Mouse (Mus musculus): Measurements from ENCODE around the gene Pskh1. TPM values are rescaled to one million over a fixed set of nuclear protein-coding genes. Genes with fewer than 3 reads are reported as not detected.

Gene Pskh1
- polyA plus RNA-seq, 1 experiment from 2014 or later, result 31.7 TPM

DNA sequence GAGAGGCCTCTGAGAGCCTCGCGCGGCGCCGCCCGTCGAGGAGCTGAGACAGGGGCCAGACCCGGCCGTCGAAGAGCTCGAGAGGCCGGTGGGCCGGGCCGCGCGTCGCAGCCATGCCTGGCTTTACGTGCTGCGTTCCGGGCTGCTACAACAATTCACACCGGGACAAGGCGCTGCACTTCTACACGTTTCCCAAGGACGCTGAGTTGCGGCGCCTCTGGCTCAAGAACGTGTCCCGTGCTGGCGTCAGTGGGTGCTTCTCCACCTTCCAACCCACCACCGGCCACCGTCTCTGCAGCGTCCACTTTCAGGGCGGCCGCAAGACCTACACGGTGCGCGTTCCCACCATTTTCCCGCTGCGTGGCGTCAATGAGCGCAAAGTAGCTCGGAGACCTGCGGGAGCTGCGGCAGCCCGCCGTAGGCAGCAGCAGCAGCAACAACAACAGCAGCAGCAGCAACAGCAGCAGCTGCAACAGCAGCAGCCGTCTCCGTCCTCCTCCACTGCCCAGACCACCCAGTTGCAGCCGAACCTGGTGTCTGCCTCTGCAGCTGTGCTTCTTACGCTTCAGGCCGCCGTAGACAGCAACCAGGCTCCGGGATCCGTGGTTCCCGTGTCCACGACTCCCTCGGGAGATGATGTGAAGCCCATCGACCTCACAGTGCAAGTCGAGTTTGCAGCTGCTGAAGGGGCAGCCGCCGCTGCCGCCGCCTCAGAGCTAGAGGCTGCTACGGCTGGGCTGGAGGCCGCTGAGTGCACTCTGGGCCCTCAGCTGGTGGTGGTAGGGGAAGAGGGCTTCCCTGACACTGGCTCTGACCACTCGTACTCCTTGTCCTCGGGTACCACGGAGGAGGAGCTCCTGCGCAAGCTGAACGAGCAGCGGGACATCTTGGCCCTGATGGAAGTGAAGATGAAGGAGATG is 44.7 kb upstream of the Pskh1 start:
- Histone ChIP-seq H3K36me3 (ENCODE audit: control insufficient read depth, insufficient read depth, low read length) (peaks cover 10% of the 10 kb centered on the region; the same call in 1 of the 2 replicates), H3K27ac (ENCODE audit: low read depth) (peak overlapping the region; percentile 77), H3K4me2 (ENCODE audit: low read length) (peak overlapping the region; percentile 84), H3K4me3 (ENCODE audit: low read depth, low read length) (peak overlapping the region; percentile 77), H3K27me3 (replicated peaks; ENCODE audit: control insufficient read depth, insufficient read depth, low read length) (no peaks in the 10 kb centered on the region), H3K4me1 (replicated peaks; ENCODE audit: control insufficient read depth, insufficient read depth, low read length) (peaks cover 30% of the 10 kb centered on the region), H3K9ac (ENCODE audit: low read length) (peak overlapping the region; percentile 68), H3K9me3 (ENCODE audit: control insufficient read depth, low read length) (no peaks in the 10 kb centered on the region)
- ATAC-seq (replicated peaks; ENCODE audit: low FRiP score, low TSS enrichment, low read depth) (peak; percentile 9), DNase-seq (ENCODE audit: low spot score) (peak; percentile 82)
- WGBS, result under 1% methylated on average over 71 of the region's 71 CpGs

DNA sequence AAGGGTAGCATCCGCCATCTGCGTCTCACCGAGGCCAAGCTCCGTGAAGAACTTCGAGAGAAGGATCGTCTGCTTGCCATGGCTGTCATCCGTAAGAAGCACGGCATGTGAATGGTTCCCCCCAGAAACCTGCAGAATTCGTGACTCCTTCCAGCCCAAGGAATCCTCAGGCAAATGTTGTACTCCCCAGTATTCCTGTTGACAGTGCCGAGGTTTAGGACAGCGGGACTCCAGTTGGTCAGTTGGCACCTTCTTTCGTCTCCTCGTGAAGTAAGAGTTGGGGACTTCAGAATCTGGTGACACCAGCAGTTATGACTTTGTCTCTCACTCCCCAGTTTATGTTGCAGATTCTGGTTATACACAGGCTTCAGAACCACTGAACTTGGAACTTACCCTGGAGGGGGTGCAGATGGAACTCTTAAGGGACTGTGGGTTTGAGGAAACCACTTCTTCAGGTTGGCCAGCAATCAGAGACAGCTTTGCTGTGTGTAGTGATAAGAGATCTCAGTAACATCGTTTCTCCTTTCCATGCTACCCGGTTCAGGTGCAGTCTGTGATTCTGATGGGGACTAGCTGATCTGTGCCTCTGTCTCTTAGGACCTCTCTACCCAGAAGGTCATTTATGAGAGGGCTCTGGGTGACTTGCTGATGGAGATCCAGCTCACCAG is 43.9 kb upstream of the Pskh1 start:
- 17% methylated on average over 15 of the region's 15 CpGs for WGBS
- peak overlapping the region; percentile 84 for H3K4me2 ChIP-seq (ENCODE audit: low read length)
- peak overlapping the region; percentile 68 for H3K9ac ChIP-seq (ENCODE audit: low read length)
- H3K4me1 ChIP-seq (replicated peaks; ENCODE audit: control insufficient read depth, insufficient read depth, low read length), result peaks cover 26% of the 10 kb centered on the region
- H3K27ac ChIP-seq (ENCODE audit: low read depth), result 0 out of 2 replicates have a peak overlapping the region, but pooled peaks have one; percentile 77
- peaks cover 10% of the 10 kb centered on the region; the same call in 1 of the 2 replicates for H3K36me3 ChIP-seq (ENCODE audit: control insufficient read depth, insufficient read depth, low read length)
- DNase-seq (ENCODE audit: low spot score) (no peak), ATAC-seq (replicated peaks; ENCODE audit: low FRiP score, low TSS enrichment, low read depth) (no peak)
- peak overlapping the region; percentile 77 for H3K4me3 ChIP-seq (ENCODE audit: low read depth, low read length)
- H3K9me3 ChIP-seq (ENCODE audit: control insufficient read depth, low read length), result no peaks in the 10 kb centered on the region
- no peaks in the 10 kb centered on the region for H3K27me3 ChIP-seq (replicated peaks; ENCODE audit: control insufficient read depth, insufficient read depth, low read length)

DNA sequence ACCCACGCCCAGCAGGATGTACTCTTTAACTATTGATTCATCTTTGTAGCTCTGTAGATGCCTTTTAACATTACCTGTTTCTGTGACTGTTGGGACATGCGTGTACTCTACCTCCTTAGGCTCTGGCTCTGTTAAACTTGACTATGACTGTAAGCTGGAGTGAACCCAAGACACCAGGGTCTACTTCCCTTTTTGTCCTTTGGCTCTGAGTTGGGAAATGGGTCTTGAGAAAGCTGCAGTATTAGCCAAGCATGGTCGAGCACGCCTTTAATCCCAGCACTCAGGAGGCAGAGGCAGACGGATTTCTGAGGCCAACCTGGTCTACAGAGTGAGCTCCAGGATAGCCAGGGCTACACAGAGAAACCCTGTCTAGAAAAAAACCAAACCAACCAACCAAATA is 41.7 kb upstream of the Pskh1 start:
- H3K4me3 ChIP-seq (ENCODE audit: low read depth, low read length), result no peak overlapping the region
- 84% methylated on average over 5 of the region's 5 CpGs for WGBS
- ATAC-seq (replicated peaks; ENCODE audit: low FRiP score, low TSS enrichment, low read depth) (no peak), DNase-seq (ENCODE audit: low spot score) (no peak)
- H3K27ac ChIP-seq (ENCODE audit: low read depth), result no peak overlapping the region
- H3K4me1 ChIP-seq (replicated peaks; ENCODE audit: control insufficient read depth, insufficient read depth, low read length), result peaks cover 35% of the 10 kb centered on the region
- H3K27me3 ChIP-seq (replicated peaks; ENCODE audit: control insufficient read depth, insufficient read depth, low read length), result no peaks in the 10 kb centered on the region
- no peak overlapping the region for H3K4me2 ChIP-seq (ENCODE audit: low read length)
- H3K36me3 ChIP-seq (ENCODE audit: control insufficient read depth, insufficient read depth, low read length), result peaks cover 13% of the 10 kb centered on the region; the same call in 1 of the 2 replicates
- H3K9ac ChIP-seq (ENCODE audit: low read length), result no peak overlapping the region
- no peaks in the 10 kb centered on the region for H3K9me3 ChIP-seq (ENCODE audit: control insufficient read depth, low read length)

DNA sequence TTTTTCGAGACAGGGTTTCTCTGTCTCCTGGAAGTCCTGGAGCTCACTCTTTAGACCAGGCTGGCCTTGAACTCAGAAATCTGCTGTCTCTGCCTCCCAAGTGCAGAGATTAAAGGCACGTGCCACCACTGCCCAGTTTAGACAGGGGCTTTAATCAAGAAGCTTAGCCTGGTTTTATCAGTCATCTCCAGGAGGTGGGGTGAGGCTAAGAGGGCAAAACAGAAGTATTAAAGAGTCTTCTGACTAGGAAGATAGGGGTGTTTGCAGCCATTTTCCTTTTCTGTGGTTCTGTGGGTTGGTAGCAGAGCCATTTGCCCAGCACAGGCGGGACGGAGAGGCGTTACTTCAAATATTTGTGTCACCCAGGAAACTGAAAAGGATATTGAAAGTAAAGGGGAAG is 40.9 kb upstream of the Pskh1 start:
- H3K36me3 ChIP-seq (ENCODE audit: control insufficient read depth, insufficient read depth, low read length), result peaks cover 17% of the 10 kb centered on the region; the same call in 1 of the 2 replicates
- 0 out of 2 replicates have a peak overlapping the region, but pooled peaks have one; percentile 45 for H3K9ac ChIP-seq (ENCODE audit: low read length)
- no peaks in the 10 kb centered on the region for H3K9me3 ChIP-seq (ENCODE audit: control insufficient read depth, low read length)
- ATAC-seq (replicated peaks; ENCODE audit: low FRiP score, low TSS enrichment, low read depth) (no peak), DNase-seq (ENCODE audit: low spot score) (no peak)
- peak overlapping the region; percentile 51 for H3K4me2 ChIP-seq (ENCODE audit: low read length)
- peak overlapping the region; percentile 83; the same call in 1 of the 2 replicates for H3K27ac ChIP-seq (ENCODE audit: low read depth)
- 60% methylated on average over 5 of the region's 5 CpGs for WGBS
- H3K4me1 ChIP-seq (replicated peaks; ENCODE audit: control insufficient read depth, insufficient read depth, low read length), result peaks cover 35% of the 10 kb centered on the region
- 0 out of 2 replicates have a peak overlapping the region, but pooled peaks have one; percentile 72 for H3K4me3 ChIP-seq (ENCODE audit: low read depth, low read length)
- no peaks in the 10 kb centered on the region for H3K27me3 ChIP-seq (replicated peaks; ENCODE audit: control insufficient read depth, insufficient read depth, low read length)

DNA sequence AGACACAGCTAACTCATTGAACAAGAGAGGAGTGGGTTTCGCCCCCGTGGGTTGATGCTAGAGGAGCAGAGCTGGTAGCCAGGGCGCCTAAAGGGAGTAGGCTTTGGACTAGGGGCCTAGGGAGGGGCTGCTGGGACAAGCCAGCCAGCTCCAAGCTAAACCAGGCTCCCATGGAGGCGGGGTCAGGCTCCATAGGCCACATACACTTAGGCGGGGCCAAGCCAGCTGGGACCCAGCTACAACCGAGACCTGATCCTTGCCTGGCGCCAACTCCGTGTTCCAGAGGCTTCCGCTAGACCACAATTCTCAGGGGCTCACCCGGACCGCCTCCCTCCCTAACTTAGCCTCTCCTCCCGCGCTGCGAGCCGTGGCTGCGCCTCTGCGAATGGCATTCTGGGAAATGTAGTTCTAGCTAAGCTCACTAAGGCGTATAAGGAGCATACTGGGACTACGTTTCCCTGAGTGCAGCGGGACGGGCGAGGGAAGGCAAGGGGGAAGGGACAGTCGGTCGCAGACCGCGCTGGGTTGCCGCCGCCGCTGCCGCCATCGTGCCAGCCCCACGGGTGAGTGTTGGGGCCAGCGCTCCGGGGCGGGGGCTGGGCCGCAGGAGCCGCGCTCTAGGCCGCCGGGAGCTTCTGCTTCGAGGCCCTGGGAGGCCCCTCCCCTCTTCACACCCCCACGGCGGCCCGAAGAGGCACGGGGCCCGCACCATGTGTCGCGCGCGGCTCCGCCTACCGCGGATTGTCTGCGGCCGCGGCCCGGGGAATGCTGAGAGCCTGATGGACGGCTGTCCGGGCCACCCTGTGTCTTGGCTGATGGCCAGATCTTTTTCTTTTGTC is 39.9 kb upstream of the Pskh1 start, which contains the start of gene Nutf2:
Nutf2 (plus strand) TSS at position 438 of the 839 bp plus-strand sequence.
- peak; percentile 94 for DNase-seq (ENCODE audit: low spot score)
- Histone ChIP-seq H3K4me2 (ENCODE audit: low read length) (peak within 1 kb of the TSS; percentile 80), H3K4me3 (ENCODE audit: low read depth, low read length) (peak within 1 kb of the TSS; percentile 72), H3K9me3 (ENCODE audit: control insufficient read depth, low read length) (no peaks in the 10 kb centered on the region), H3K27ac (ENCODE audit: low read depth) (peak within 1 kb of the TSS; percentile 83), H3K4me1 (replicated peaks; ENCODE audit: control insufficient read depth, insufficient read depth, low read length) (peaks cover 35% of the 10 kb centered on the region), H3K27me3 (replicated peaks; ENCODE audit: control insufficient read depth, insufficient read depth, low read length) (no peaks in the 10 kb centered on the region), H3K36me3 (ENCODE audit: control insufficient read depth, insufficient read depth, low read length) (peaks cover 24% of the 10 kb centered on the region; the same call in 1 of the 2 replicates), H3K9ac (ENCODE audit: low read length) (peak within 1 kb of the TSS; percentile 93)
- under 1% methylated on average over 51 of the region's 59 CpGs for WGBS
- peak; percentile 98 for ATAC-seq (replicated peaks; ENCODE audit: low FRiP score, low TSS enrichment, low read depth)

DNA sequence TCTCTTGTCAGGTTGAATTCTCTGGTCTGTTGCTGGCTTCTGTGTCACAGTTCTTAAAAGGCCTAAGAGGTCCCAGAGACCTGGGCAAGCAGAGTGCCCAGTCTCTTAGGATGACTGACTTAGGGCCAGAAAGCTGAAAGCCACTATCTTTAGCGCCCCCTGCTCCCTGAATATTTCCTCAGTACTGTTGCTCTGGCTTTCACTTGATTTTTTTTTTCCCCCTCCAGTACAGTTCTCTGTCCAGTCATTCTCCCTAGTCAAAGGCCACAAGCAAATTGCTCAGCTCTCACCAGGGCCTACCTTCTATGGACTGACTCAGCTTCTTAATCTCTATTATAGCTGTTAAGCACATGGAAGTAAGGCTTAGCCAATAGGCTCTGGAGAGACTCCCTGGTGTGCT is 38.3 kb upstream of the Pskh1 start:
- H3K9ac ChIP-seq (ENCODE audit: low read length), result peak overlapping the region; percentile 93
- DNase-seq (ENCODE audit: low spot score), result peak; percentile 54

DNA sequence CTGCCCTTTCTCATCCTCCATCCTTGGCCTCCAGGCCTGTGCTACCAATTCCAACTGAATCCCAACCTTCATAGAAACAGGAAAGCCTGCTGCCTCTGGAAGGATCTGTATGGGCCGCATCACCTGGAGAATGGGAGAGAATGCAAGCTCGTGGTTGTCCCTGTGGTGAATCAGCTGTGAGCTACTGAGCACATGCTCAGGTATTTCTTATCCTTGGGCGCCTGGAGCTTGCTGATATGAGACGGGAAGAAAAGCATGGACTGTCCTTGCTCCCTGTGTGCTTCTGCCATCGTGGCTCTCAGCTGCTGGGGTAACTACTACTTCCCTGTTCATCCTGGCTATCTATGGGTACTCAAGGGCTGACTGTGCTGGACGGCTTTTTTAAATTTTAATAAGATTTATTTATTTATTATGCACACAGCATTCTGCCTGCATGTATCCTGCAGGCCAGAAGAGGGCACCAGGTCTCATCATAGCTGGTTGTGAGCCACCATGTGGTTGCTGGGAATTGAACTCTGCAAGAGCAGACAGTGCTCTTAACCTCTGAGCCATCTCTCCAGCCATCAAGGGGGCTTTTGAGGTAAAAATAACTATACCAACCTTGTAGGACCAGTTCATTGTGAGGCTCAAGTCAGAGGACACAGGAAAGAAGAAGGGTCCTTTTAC is 33.7 kb upstream of the Pskh1 start:
- peaks cover 8% of the 10 kb centered on the region; the same call in 1 of the 2 replicates for H3K4me1 ChIP-seq (replicated peaks; ENCODE audit: control insufficient read depth, insufficient read depth, low read length)
- ATAC-seq (replicated peaks; ENCODE audit: low FRiP score, low TSS enrichment, low read depth), result no peak
- H3K4me2 ChIP-seq (ENCODE audit: low read length), result no peak overlapping the region
- H3K27me3 ChIP-seq (replicated peaks; ENCODE audit: control insufficient read depth, insufficient read depth, low read length), result no peaks in the 10 kb centered on the region
- H3K9me3 ChIP-seq (ENCODE audit: control insufficient read depth, low read length), result no peaks in the 10 kb centered on the region
- peaks cover 71% of the 10 kb centered on the region for H3K36me3 ChIP-seq (ENCODE audit: control insufficient read depth, insufficient read depth, low read length)
- H3K4me3 ChIP-seq (ENCODE audit: low read depth, low read length), result no peak overlapping the region
- no peak overlapping the region for H3K27ac ChIP-seq (ENCODE audit: low read depth)
- DNase-seq (ENCODE audit: low spot score), result no peak
- WGBS, result 83% methylated on average over 6 of the region's 6 CpGs
- no peak overlapping the region for H3K9ac ChIP-seq (ENCODE audit: low read length)

More for the DNA sequence above, 38.3 kb upstream of the Pskh1 start:
- Histone ChIP-seq H3K9me3 (ENCODE audit: control insufficient read depth, low read length) (no peaks in the 10 kb centered on the region), H3K4me3 (ENCODE audit: low read depth, low read length) (peak overlapping the region; percentile 72), H3K4me1 (replicated peaks; ENCODE audit: control insufficient read depth, insufficient read depth, low read length) (peaks cover 27% of the 10 kb centered on the region), H3K27ac (ENCODE audit: low read depth) (no peak overlapping the region), H3K36me3 (ENCODE audit: control insufficient read depth, insufficient read depth, low read length) (peaks cover 40% of the 10 kb centered on the region), H3K4me2 (ENCODE audit: low read length) (peak overlapping the region; percentile 80), H3K27me3 (replicated peaks; ENCODE audit: control insufficient read depth, insufficient read depth, low read length) (no peaks in the 10 kb centered on the region)
- 0% methylated on average over 1 of the region's 1 CpGs for WGBS
- no peak for ATAC-seq (replicated peaks; ENCODE audit: low FRiP score, low TSS enrichment, low read depth)
